Mouse (Mus musculus) erythroblast, embryonic 14.5 days (primary cell): ENCODE results near the gene Cdk5rap2. TPM values are rescaled to one million over a fixed set of nuclear protein-coding genes. Genes with fewer than 3 reads are reported as not detected.

Experiments
- H3K27me3 ChIP-seq: 2 replicates; pipeline ENCODE4 v1.6.1; 2012; ENCODE audit warnings: inconsistent platforms; ENCODE audit not compliant: control insufficient read depth
- H3K36me3 ChIP-seq: 2 replicates; pipeline ENCODE4 v1.6.1; 2012; ENCODE audit warnings: mild to moderate bottlenecking, inconsistent platforms; ENCODE audit not compliant: control insufficient read depth
- H3K4me1 ChIP-seq: 2 replicates; pipeline ENCODE4 v1.6.1; 2012; ENCODE audit warnings: inconsistent platforms; ENCODE audit not compliant: control insufficient read depth
- H3K4me3 ChIP-seq: replicated peaks from 2 replicates; pipeline ENCODE3; 2012; ENCODE audit warnings: moderate library complexity, mild to moderate bottlenecking, inconsistent platforms
- H3K9me3 ChIP-seq: 2 replicates; pipeline ENCODE4 v1.6.1; 2012; ENCODE audit warnings: low read length, inconsistent platforms, mixed read lengths; ENCODE audit not compliant: control insufficient read depth
- GATA1 ChIP-seq: IDR thresholded peaks from 2 replicates; pipeline ENCODE4 v1.6.1; 2012; ENCODE audit warnings: low read length, inconsistent platforms, mixed read lengths
- TAL1 ChIP-seq: IDR thresholded peaks from 3 replicates; pipeline ENCODE4 v1.6.1; 2012; ENCODE audit warnings: low read length, inconsistent platforms, mixed read lengths
- polyA plus RNA-seq: library from polyadenylated mRNA; stranded (reverse); fragments of >175 nt; gene quantifications from 2 replicates; pipeline ENCODE4 v1.2.3, GENCODE M21; 2012

Cdk5rap2 gene
- polyA plus RNA-seq, 1 experiment, result 17.1 TPM

GRCm38 (mm10) chr4:70365061-70365858 lies 45.0 kb downstream of the Cdk5rap2 start:
- H3K27me3 ChIP-seq, result no peaks in the 10 kb centered on the region
- H3K4me3 ChIP-seq, result no peak overlapping the region
- TF ChIP-seq GATA1, result no peak
- TF ChIP-seq TAL1, result no peak
- H3K36me3 ChIP-seq, result peaks cover 33% of the 10 kb centered on the region
- no peaks in the 10 kb centered on the region for H3K4me1 ChIP-seq
- no peaks in the 10 kb centered on the region for H3K9me3 ChIP-seq

GRCm38 (mm10) chr4:70361366-70361765 lies 48.9 kb downstream of the Cdk5rap2 start:
- Histone ChIP-seq H3K4me1 (no peaks in the 10 kb centered on the region), H3K4me3 (no peak overlapping the region), H3K9me3 (no peaks in the 10 kb centered on the region), H3K36me3 (peaks cover 70% of the 10 kb centered on the region), H3K27me3 (no peaks in the 10 kb centered on the region)
- no peak for TF ChIP-seq TAL1
- no peak for TF ChIP-seq GATA1

- no peak overlapping the region for H3K4me3 ChIP-seq
- TF ChIP-seq TAL1 (no peak), GATA1 (no peak)
- no peaks in the 10 kb centered on the region for H3K4me1 ChIP-seq
- H3K36me3 ChIP-seq, result peaks cover 92% of the 10 kb centered on the region
- H3K27me3 ChIP-seq, result no peaks in the 10 kb centered on the region
- H3K9me3 ChIP-seq, result no peaks in the 10 kb centered on the region
Measured at GRCm38 (mm10) chr4:70355659-70356350, 54.4 kb downstream of the Cdk5rap2 start.

GRCm38 (mm10) chr4:70354448-70354847 lies 55.8 kb downstream of the Cdk5rap2 start:
- Histone ChIP-seq H3K27me3 (no peaks in the 10 kb centered on the region), H3K9me3 (no peaks in the 10 kb centered on the region), H3K4me3 (no peak overlapping the region), H3K36me3 (peaks cover 86% of the 10 kb centered on the region), H3K4me1 (no peaks in the 10 kb centered on the region)
- TF ChIP-seq TAL1 (no peak), GATA1 (no peak)

- H3K4me3 ChIP-seq, result no peak overlapping the region
- no peak for TF ChIP-seq TAL1
- H3K9me3 ChIP-seq, result no peaks in the 10 kb centered on the region
- peaks cover 87% of the 10 kb centered on the region for H3K36me3 ChIP-seq
- H3K4me1 ChIP-seq, result no peaks in the 10 kb centered on the region
- no peaks in the 10 kb centered on the region for H3K27me3 ChIP-seq
Measured at GRCm38 (mm10) chr4:70353656-70354055, 56.6 kb downstream of the Cdk5rap2 start.

GRCm38 (mm10) chr4:70335444-70336144 lies 74.6 kb downstream of the Cdk5rap2 start:
- no peaks in the 10 kb centered on the region for H3K4me1 ChIP-seq
- TF ChIP-seq GATA1 (no peak), TAL1 (no peak)
- no peaks in the 10 kb centered on the region for H3K9me3 ChIP-seq
- H3K4me3 ChIP-seq, result no peak overlapping the region
- H3K27me3 ChIP-seq, result no peaks in the 10 kb centered on the region
- peaks cover 29% of the 10 kb centered on the region for H3K36me3 ChIP-seq

- H3K36me3 ChIP-seq, result peaks cover 29% of the 10 kb centered on the region
- H3K4me1 ChIP-seq, result no peaks in the 10 kb centered on the region
- TF ChIP-seq GATA1 (no peak), TAL1 (no peak)
- no peaks in the 10 kb centered on the region for H3K9me3 ChIP-seq
- H3K27me3 ChIP-seq, result no peaks in the 10 kb centered on the region
- no peak overlapping the region for H3K4me3 ChIP-seq
Measured at GRCm38 (mm10) chr4:70334995-70335394, 75.2 kb downstream of the Cdk5rap2 start.

GRCm38 (mm10) chr4:70332981-70333380 lies 77.3 kb downstream of the Cdk5rap2 start:
- H3K27me3 ChIP-seq, result no peaks in the 10 kb centered on the region
- H3K4me1 ChIP-seq, result no peaks in the 10 kb centered on the region
- H3K36me3 ChIP-seq, result peaks cover 30% of the 10 kb centered on the region
- H3K4me3 ChIP-seq, result no peak overlapping the region
- TF ChIP-seq GATA1 (no peak), TAL1 (no peak)
- H3K9me3 ChIP-seq, result no peaks in the 10 kb centered on the region

- H3K4me3 ChIP-seq, result no peak overlapping the region
- peaks cover 31% of the 10 kb centered on the region for H3K36me3 ChIP-seq
- H3K27me3 ChIP-seq, result no peaks in the 10 kb centered on the region
- H3K9me3 ChIP-seq, result no peaks in the 10 kb centered on the region
- TF ChIP-seq TAL1, result no peak
- TF ChIP-seq GATA1, result no peak
- no peaks in the 10 kb centered on the region for H3K4me1 ChIP-seq
Measured at GRCm38 (mm10) chr4:70332576-70332975, 77.7 kb downstream of the Cdk5rap2 start.
